Mouse (Mus musculus) stomach, postnatal 0 days (tissue): Measurements from ENCODE around the gene Gm13762. TPM values are rescaled to one million over a fixed set of nuclear protein-coding genes. Genes with fewer than 3 reads are reported as not detected.

Experiments used
- ATAC-seq: fragments of 200-750 bp; cut with Nextera tagmentation; 2 replicates; pipeline ENCODE4 v1.8.0; 2017; ENCODE audit not compliant: low FRiP score, low TSS enrichment
- DNase-seq: peaks from one replicate; pipeline ENCODE4 v3.0.0-alpha.2; 2016; ENCODE audit warnings: low spot score
- H3K27ac ChIP-seq: fragments of 300-500 bp; sonication (generic); replicated peaks from 2 replicates; pipeline ENCODE4 v1.5.1; 2014; ENCODE audit warnings: mild to moderate bottlenecking, control low read depth
- H3K27me3 ChIP-seq: fragments of 300-500 bp; sonication (generic); 2 replicates; pipeline ENCODE4 v1.6.1; 2014; ENCODE audit warnings: low read length; ENCODE audit not compliant: control insufficient read depth, insufficient read depth
- H3K36me3 ChIP-seq: fragments of 300-500 bp; sonication (generic); 2 replicates; pipeline ENCODE4 v1.6.1; 2014; ENCODE audit warnings: low read length, mixed read lengths; ENCODE audit not compliant: control insufficient read depth, insufficient read depth
- H3K4me1 ChIP-seq: fragments of 300-500 bp; sonication (generic); replicated peaks from 2 replicates; pipeline ENCODE4 v1.6.1; 2014; ENCODE audit warnings: antibody characterized with exemption; ENCODE audit not compliant: control insufficient read depth, insufficient read depth
- H3K4me2 ChIP-seq: fragments of 300-500 bp; sonication (generic); replicated peaks from 2 replicates; pipeline ENCODE4 v1.6.1; 2014; ENCODE audit warnings: low read depth, mild to moderate bottlenecking, control low read depth, moderate library complexity
- H3K4me3 ChIP-seq: fragments of 300-500 bp; sonication (generic); 2 replicates; pipeline ENCODE4 v1.5.1; 2014; ENCODE audit warnings: low read depth, low read length, control low read depth
- H3K9ac ChIP-seq: fragments of 300-500 bp; sonication (generic); 2 replicates; pipeline ENCODE4 v1.6.1; 2014; ENCODE audit warnings: mild to moderate bottlenecking, low read length, control low read depth, mixed read lengths
- H3K9me3 ChIP-seq: fragments of 300-500 bp; sonication (generic); 2 replicates; pipeline ENCODE4 v1.6.1; 2016; ENCODE audit warnings: low read length; ENCODE audit not compliant: control insufficient read depth
- CTCF ChIP-seq: IDR thresholded peaks from 2 replicates; pipeline ENCODE4 v1.5.1; 2016; ENCODE audit warnings: antibody characterized with exemption, low read depth, mild to moderate bottlenecking, moderate library complexity
- EP300 ChIP-seq: optimal IDR thresholded peaks from 2 replicates; pipeline ENCODE3; 2016; ENCODE audit warnings: antibody characterized with exemption
- WGBS: fragments of 180-500 bp; shearing (Covaris S2); extraction: QIAGEN DNeasy Blood & Tissue Kit; methylation state at CpG from one replicate; pipeline ENCODE4 v1.1.7; 2014; 5-methylcytosine and 5-hydroxymethylcytosine counted together
- polyA plus RNA-seq: library from polyadenylated mRNA; unstranded; fragments of >200 nt; fragmentation: Nextera tagmentation; extraction: Ambion mirVana; gene quantifications from 2 replicates; pipeline ENCODE4 v1.2.1, GENCODE M21; 2015

The Gm13762 gene
- polyA plus RNA-seq, 1 experiment from 2014 or later, result not detected

GRCm38 (mm10) chr2:88938011-88938410 is 42.1 kb downstream of the Gm13762 start, which contains the start of gene Olfr1211:
TSS of gene Olfr1211 (minus strand) at chr2:88938111.
- DNase-seq, result no peak
- ATAC-seq, result no peak

More at GRCm38 (mm10) chr2:88938011-88938410, 42.1 kb downstream of the Gm13762 start, which contains the start of gene Olfr1211:
- WGBS, result 81% methylated on average over 1 of the region's 1 CpGs
- H3K27me3 ChIP-seq, result no peaks in the 10 kb centered on the region
- no peak within 1 kb of the TSS for H3K4me2 ChIP-seq
- TF ChIP-seq EP300 (no peak), CTCF (no peak)
- H3K4me1 ChIP-seq, result no peaks in the 10 kb centered on the region
- no peak within 1 kb of the TSS for H3K9ac ChIP-seq
- no peak within 1 kb of the TSS for H3K4me3 ChIP-seq
- H3K9me3 ChIP-seq, result no peaks in the 10 kb centered on the region
- H3K27ac ChIP-seq, result no peak within 1 kb of the TSS
- no peaks in the 10 kb centered on the region for H3K36me3 ChIP-seq

Other genes starting within 250 kb of the Gm13762 start
- gene Olfr1197, start 247.9 kb downstream of the Gm13762 start, polyA plus RNA-seq, result not detected in 2 replicates
- not detected in 2 replicates for gene Olfr1198, start 228.9 kb downstream of the Gm13762 start, polyA plus RNA-seq
- gene Olfr1199, start 219.8 kb downstream of the Gm13762 start, polyA plus RNA-seq, result not detected in 2 replicates
- gene Olfr1200, start 209.8 kb downstream of the Gm13762 start, polyA plus RNA-seq, result not detected in 2 replicates
- gene Olfr1201, start 187.2 kb downstream of the Gm13762 start, polyA plus RNA-seq, result not detected in 2 replicates
- gene Olfr1202, start 165.8 kb downstream of the Gm13762 start, polyA plus RNA-seq, result 0.04 TPM in 1 of 2 replicates, not detected in the other
- gene Olfr1205, start 150.5 kb downstream of the Gm13762 start, polyA plus RNA-seq, result 0.05 TPM in 1 of 2 replicates, not detected in the other
- gene Olfr1204, start 131.0 kb downstream of the Gm13762 start, polyA plus RNA-seq, result not detected in 2 replicates
- gene Olfr1206, start 117.0 kb downstream of the Gm13762 start, polyA plus RNA-seq, result not detected in 2 replicates
- not detected in 2 replicates for gene Olfr1208, start 78.0 kb downstream of the Gm13762 start, polyA plus RNA-seq
- not detected in 2 replicates for gene Olfr1209, start 65.1 kb downstream of the Gm13762 start, polyA plus RNA-seq
- gene Olfr1211, start 42.2 kb downstream of the Gm13762 start, polyA plus RNA-seq, result not detected in 2 replicates
- gene Olfr1212, start 26.3 kb downstream of the Gm13762 start, polyA plus RNA-seq, result not detected in 2 replicates
- not detected in 2 replicates for gene Olfr1214, start 12.4 kb upstream of the Gm13762 start, polyA plus RNA-seq
- gene Olfr1215, start 26.7 kb upstream of the Gm13762 start, polyA plus RNA-seq, result not detected in 2 replicates
- gene Olfr1216, start 38.1 kb upstream of the Gm13762 start, polyA plus RNA-seq, result not detected in 2 replicates
- gene Olfr1217, start 51.8 kb upstream of the Gm13762 start, polyA plus RNA-seq, result not detected in 2 replicates
- not detected in 2 replicates for gene Olfr1218, start 80.9 kb upstream of the Gm13762 start, polyA plus RNA-seq
- not detected in 2 replicates for gene Olfr1219, start 103.2 kb upstream of the Gm13762 start, polyA plus RNA-seq
- gene Olfr1220, start 126.6 kb upstream of the Gm13762 start, polyA plus RNA-seq, result not detected in 2 replicates
- gene Olfr1221, start 137.0 kb upstream of the Gm13762 start, polyA plus RNA-seq, result 0.04 TPM in 1 of 2 replicates, not detected in the other
- not detected in 2 replicates for gene Olfr1222, start 152.8 kb upstream of the Gm13762 start, polyA plus RNA-seq
- gene Olfr1223, start 171.3 kb upstream of the Gm13762 start, polyA plus RNA-seq, result not detected in 2 replicates
- gene Olfr1224-ps1, start 183.8 kb upstream of the Gm13762 start, polyA plus RNA-seq, result not detected in 2 replicates
- gene Olfr1225, start 194.4 kb upstream of the Gm13762 start, polyA plus RNA-seq, result not detected in 2 replicates
- 0.01 TPM in 1 of 2 replicates, not detected in the other for gene Olfr1226, start 219.8 kb upstream of the Gm13762 start, polyA plus RNA-seq